Mouse (Mus musculus) kidney, adult 11 months (tissue): ENCODE results near the gene Tbxa2r.

Experiments
- DNase-seq: peaks from one replicate; pipeline ENCODE4 v3.0.0; 2022

Gene Tbxa2r

DNA sequence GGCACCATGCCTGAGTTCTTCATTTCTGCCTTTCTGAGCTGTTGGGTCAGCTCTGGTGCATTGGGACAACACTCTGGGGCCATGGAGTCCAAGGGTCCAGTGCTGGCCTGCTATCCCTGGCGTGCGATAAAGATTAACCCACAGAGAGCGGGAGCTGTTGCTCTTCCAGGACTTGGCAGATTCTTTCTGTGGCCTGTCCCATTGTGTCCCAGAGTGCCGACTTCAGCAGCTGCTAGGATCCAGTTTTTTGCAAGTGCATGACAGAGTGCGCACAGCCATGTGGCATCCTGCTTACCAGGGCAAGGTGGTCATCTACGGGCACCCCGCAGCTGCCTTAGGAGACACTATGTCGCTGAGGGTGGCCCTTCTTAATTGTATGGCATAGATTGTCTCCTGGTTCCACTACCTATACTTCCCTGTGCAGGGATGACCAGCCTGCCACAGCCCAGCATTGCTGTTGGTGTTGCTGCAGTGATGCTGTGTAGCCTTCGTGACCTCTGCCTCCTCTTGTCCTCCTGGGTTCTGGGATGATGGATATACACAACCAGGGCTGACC lies 28.1 kb upstream of the Tbxa2r start:
- peak; percentile 88 for DNase-seq

- no peak for DNase-seq
Observed at GRCm38 (mm10) chr10:81301321-81301720, 27.2 kb upstream of the Tbxa2r start.

DNA sequence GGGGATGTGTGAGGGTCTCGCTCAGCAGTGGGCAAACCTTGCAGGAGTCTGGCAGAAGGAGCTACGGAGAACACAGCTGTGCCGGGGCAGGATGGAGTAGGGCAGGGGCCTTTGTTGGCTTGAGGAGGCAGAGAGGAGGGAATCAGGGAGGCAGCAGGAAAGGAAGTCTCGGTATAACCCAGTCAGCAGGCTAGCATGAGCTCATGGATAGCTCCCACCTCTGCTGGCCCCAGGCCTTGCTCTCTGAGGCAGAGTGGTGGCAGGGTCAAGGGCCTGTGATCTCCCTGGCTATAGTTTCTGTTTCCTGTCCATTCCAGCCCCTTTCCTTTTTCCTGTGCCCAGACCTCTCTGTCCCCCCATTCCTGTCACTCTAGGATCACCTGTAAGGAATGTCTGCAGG lies 26.2 kb upstream of the Tbxa2r start:
- no peak for DNase-seq

DNA sequence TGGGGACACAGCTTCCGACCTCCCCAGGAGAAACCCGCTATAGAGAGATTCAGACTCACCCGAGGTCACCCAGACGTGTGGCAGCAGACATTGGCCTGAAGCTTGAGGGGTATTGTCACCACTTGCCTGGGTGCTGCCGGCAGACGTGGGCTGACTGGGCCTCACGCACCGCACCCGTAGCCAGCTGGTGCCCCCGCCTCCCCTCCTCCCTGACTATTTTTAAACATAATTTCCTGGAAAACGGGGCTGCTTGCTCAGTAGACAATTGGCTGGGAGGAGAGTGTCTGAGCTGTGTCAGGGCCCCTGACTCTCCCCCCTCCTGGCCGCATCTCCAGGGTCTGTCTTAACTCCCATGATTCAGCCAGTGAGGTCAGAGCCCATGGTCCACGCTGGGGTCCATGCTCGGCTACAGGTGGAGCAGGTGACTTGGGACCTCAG lies 25.7 kb upstream of the Tbxa2r start:
- no peak for DNase-seq

DNA sequence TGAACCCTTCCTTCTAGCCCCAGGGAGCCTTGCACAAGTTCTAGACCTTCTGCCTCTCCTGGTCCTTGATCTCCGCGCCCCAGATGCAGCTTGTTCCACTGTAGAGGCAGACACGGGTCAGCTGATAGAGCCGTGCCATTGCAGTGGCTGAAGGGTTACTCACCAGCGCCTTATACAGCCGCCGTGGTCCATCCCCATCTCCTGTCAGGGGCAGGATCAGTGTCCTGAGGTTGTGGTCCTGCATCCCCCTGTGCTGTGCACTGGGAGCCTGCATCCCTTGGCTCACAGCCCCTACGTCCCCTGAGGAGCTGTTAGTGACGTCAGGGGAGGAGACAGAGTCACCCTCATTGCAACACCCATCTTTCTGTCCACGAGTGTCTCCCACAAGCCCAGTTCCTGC lies 25.3 kb upstream of the Tbxa2r start:
- no peak for DNase-seq

- no peak for DNase-seq
Observed at GRCm38 (mm10) chr10:81303761-81304160, 24.8 kb upstream of the Tbxa2r start.

GRCm38 (mm10) chr10:81304597-81305238 lies 23.8 kb upstream of the Tbxa2r start:
- no peak for DNase-seq

DNA sequence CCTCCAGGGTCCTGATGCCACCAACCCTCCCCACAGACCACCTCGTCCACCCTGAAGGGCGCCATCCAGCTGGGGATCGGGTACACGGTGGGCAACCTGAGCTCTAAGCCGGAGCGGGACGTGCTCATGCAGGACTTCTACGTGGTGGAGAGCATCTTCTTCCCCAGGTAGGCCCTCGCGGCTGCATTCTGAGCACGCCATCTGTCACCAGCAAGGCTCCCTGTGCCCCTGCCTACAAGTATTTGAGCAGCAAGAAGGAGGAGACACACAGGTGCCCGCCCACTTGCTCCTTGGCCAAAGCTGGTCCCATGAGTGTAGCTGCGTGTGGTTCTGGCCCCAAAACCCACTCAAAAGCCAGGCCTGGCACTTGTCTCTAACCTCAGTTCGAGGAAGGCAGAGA lies 22.9 kb upstream of the Tbxa2r start:
- no peak for DNase-seq

- DNase-seq: no peak
Observed at GRCm38 (mm10) chr10:81306173-81306668, 22.3 kb upstream of the Tbxa2r start.

DNA sequence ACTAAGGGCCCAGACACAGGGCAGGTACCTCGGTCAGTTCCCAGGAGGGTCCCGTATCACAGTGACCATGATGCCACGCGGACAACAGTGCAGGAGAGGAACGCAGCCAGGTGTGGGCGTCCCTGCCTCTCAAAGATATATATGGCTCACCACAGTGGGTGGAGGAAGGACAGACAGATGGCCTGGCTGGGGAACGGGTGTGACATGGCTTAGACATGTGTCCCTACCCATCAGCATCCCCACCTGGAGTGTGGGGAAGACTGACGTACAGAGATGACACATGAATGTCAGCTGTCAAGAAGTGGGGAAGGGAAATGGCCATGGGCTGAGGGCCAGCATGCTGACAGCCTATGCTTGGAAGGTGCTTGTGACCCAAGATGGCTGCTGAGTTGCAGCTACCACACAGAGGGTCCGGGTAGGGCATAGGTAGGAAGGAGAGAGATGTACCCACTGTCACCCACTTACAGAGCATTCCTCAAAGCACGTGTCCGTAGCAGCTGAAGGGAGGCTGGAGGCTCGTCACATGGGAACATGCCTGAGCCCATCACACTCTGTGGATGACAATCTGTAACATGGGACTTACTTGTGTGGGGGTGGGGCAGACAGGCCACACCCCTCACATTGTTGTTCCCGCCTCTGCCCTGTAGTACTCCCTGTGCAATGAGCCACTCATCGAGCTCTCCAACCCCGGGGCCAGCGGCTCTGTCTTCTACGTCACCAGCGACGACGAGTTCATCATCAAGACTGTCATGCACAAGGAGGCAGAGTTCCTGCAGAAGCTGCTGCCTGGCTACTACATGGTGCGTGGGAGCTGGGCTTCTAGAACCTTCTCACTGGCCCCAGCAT lies 21.5 kb upstream of the Tbxa2r start:
- DNase-seq: no peak

- no peak for DNase-seq
Observed at GRCm38 (mm10) chr10:81309571-81309970, 19.0 kb upstream of the Tbxa2r start.

- no peak for DNase-seq
Observed at GRCm38 (mm10) chr10:81313581-81313980, 14.9 kb upstream of the Tbxa2r start.

DNA sequence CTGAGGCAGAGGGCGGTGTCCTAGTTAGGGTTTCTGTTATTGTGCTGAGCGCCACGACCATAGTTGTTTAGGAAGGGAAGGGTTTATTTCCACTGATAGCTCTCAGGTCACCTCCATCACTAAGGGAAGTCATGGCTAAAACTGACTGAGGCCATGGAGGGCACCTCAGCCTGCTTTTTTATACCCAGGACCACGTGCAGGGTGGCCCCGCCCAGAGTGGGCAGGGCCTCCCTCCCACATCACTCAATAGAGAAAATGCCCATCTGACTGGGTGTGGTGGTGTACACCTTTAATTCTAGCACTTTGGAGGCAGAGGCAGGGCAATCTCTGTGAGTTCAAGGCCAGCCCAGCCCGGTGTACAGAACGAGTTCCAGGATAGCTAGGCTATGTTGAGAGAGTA lies 14.3 kb upstream of the Tbxa2r start:
- DNase-seq: no peak

- no peak for DNase-seq
Observed at GRCm38 (mm10) chr10:81315587-81315986, 12.9 kb upstream of the Tbxa2r start.

DNA sequence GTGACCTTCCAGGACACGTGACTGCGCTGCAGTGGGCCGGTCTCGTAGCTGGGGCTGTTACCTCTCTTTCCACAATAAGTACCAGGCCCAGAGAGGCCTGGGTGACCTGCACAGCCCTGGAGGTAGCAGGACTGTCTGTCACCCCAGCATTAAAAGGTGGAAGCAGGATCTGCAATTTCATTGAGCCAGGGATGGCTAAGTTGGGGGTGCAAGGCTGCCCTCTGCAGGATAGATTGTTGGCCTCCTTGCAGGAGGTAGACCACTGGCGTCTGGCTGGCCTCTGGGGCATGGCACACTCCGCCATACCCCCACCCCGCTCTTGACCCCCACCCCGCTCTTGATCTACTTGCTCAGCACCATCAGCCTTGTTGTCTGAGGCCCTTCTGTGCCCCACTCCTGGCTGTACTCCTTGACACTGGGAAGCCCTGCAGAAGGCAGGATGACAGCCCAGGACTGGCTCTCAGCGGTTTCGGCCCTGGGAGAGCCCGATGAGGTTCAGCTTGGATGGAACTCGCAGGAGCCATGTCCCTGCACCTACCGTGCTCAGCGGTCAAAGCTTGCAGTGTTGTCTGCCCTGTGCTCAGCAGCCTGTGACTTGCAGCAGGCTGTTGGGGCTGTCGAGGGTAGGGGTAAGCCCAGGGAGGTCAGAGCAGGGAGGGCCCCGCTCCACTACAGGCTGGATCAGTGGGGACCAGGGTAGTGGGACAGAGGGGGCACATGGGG lies 12.0 kb upstream of the Tbxa2r start:
- no peak for DNase-seq

DNA sequence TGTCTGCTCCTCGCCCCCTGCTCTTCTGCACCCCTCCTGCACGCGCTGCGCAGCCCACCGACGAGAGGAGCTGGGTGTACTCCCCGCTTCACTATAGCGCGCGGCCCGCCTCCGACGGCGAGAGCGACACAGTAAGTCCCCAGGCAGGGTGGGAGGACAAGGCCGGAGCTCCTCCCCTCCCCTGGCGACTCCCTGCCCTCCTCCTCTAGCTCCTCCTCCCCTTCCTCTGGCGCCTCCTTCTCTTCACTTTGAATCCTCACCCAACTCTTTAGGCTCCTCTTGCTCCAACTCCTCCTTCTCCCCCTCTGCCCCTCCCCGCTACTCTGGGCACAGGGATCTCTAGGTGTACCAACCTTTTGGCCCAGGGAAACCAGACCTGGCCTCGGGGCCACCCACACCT lies 11.3 kb upstream of the Tbxa2r start:
- DNase-seq: peak; percentile 78

GRCm38 (mm10) chr10:81318589-81319329 lies 9.8 kb upstream of the Tbxa2r start:
- peak; percentile 49 for DNase-seq

- DNase-seq: no peak
Observed at GRCm38 (mm10) chr10:81319330-81319699, 9.2 kb upstream of the Tbxa2r start.

DNA sequence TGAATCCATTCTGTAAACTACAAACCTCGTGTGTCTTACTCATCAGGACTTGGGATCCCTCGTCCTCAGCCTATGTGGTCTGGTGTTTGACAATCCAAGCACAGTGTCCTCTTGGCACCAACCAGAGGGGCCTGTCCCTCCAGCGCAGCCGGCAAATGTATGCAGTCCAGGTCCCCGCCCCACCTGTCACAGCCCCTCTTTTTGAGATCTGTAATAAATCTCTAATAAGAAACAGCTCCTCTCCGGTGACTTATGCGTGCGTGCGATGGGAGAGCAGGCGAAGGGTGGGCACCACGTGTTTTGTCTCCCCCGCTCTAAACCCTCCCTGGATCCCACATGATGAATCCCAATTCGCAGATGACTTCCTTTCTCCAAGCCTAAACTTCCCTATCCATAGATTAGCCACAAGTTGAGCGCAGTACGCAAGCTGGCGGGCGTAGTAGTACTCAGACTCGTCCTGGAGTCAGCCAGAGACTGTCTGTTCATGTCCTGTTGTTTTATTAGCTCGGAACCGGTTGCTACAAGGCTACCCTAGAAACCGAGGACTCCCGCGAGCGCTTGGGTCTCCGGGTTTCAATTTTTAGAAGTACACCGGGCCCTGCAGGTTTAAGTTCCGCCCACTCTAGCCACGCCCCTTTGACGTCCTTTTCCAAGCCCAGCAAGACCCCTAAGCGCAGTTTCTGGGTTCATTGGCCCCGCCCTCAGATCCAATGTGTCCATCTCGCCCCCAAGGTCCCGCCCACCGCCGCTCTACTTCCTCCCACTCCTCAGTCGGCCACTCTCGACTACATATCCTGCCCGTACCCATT lies 8.6 kb upstream of the Tbxa2r start:
- peak; percentile 56 for DNase-seq

DNA sequence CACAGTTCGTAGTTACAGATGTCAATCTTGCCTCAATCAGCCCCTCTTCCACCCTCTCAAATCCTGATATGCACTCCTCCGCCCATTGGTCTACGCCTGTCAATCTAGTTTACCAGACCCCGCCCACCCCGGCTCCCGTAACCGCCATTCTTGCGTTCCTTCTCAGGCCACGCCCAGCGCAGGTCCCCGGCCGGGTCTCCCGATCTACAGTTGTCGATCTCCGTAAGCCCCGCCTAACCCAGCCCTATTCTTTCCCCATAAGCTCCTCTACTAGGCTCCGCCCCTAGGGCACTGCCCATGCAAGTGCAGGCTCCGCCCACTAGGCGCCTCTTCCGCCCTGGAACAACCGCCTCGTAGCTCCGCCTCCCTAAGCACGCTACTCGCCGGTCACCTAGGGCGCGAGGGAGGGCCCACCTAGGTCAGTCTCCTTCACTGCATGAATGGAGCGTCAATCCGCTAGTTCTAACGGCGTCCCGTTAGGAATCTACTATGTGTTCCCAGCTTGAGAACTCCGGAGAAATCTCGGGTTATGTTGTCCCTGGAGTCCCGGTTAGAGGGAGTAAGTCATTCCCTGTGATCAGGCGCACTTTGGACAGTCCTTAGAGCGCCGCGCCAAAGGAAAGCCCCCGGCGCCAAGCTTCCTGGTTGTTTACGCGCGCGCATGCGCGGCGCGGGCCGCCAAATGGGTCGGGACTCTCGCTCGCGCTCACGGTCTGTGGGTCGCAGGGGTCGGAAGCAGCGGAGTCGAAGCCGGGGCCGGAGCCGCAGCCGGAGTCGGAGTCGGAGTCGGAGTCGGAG lies 7.8 kb upstream of the Tbxa2r start, which contains the start of gene Cactin:
Gene Cactin (plus strand): TSS at position 554 of the 798 bp plus-strand sequence.
- DNase-seq: peak; percentile 100

DNA sequence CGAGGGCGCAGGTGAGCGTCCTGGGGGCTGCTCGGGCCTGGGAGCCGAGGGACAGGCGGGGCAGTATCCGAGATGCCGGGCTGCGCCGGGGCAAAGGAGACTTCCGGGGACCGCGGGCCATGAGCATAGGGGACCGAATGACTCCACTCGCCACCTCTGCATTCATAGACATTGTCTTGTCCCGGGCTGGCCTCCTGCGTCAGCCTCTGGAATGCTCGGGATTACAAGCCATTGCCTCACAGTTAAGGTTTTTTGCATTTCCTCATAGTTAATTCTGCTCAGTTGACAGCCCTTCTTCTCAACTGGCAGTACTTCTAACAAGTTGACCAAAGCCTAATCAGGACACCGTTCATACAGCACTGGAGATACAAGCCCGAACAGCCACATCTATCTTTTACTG lies 7.1 kb upstream of the Tbxa2r start:
- no peak for DNase-seq
